Mouse (Mus musculus): Measurements from ENCODE around the gene Tle3.

GRCm38 (mm10) chr9:61413665-61414456, 41.7 kb downstream of the Tle3 start:
- TF ChIP-seq POLR2A (IDR thresholded peaks at IDR 0.05; ENCODE audit: extremely low read depth, insufficient read depth, low read length) (no peak), CTCF (IDR thresholded peaks at IDR 0.05; ENCODE audit: low read depth, low read length) (no peak)

Measured in liver, adult 2 months (tissue).